Mouse (Mus musculus) heart, embryonic 11.5 days (tissue): ENCODE results near the gene Prkcd. TPM values are rescaled to one million over a fixed set of nuclear protein-coding genes. Genes with fewer than 3 reads are reported as not detected.

ENCODE experiments used
- ATAC-seq: fragments of 200-750 bp; cut with Nextera tagmentation; replicated peaks from 2 replicates; pipeline ENCODE4 v1.8.0; 2017; ENCODE audit warnings: moderate library complexity; ENCODE audit not compliant: insufficient number of reproducible peaks, low FRiP score, low TSS enrichment
- H3K27ac ChIP-seq: fragments of 300-500 bp; sonication (generic); 2 replicates; pipeline ENCODE4 v1.5.1; 2014; ENCODE audit warnings: mild to moderate bottlenecking, low read depth, low read length
- H3K27me3 ChIP-seq: fragments of 300-500 bp; sonication (generic); 2 replicates; pipeline ENCODE4 v1.6.1; 2014; ENCODE audit warnings: mild to moderate bottlenecking, low read length, mixed read lengths; ENCODE audit not compliant: control insufficient read depth, insufficient read depth
- H3K36me3 ChIP-seq: fragments of 300-500 bp; sonication (generic); 2 replicates; pipeline ENCODE4 v1.6.1; 2014; ENCODE audit warnings: mild to moderate bottlenecking, low read length, moderate library complexity, mixed read lengths; ENCODE audit not compliant: control insufficient read depth, insufficient read depth
- H3K4me1 ChIP-seq: fragments of 300-500 bp; sonication (generic); 2 replicates; pipeline ENCODE4 v1.6.1; 2014; ENCODE audit warnings: low read length; ENCODE audit not compliant: control insufficient read depth, insufficient read depth
- H3K4me2 ChIP-seq: fragments of 300-500 bp; sonication (generic); 2 replicates; pipeline ENCODE4 v1.6.1; 2014; ENCODE audit warnings: mild to moderate bottlenecking, moderate library complexity
- H3K4me3 ChIP-seq: fragments of 300-500 bp; sonication (generic); 2 replicates; pipeline ENCODE4 v1.5.1; 2014; ENCODE audit warnings: low read depth, low read length
- H3K9ac ChIP-seq: fragments of 300-500 bp; sonication (generic); 2 replicates; pipeline ENCODE4 v1.6.1; 2014; ENCODE audit warnings: mild to moderate bottlenecking, low read depth, low read length, moderate library complexity
- H3K9me3 ChIP-seq: fragments of 300-500 bp; sonication (generic); replicated peaks from 2 replicates; pipeline ENCODE4 v1.6.1; 2016; ENCODE audit warnings: low read length; ENCODE audit not compliant: control insufficient read depth
- WGBS: fragments of 180-500 bp; shearing (Covaris S2); extraction: QIAGEN DNeasy Blood & Tissue Kit; methylation state at CpG from one replicate; pipeline ENCODE4 v1.1.7; 2014; ENCODE audit not compliant: insufficient replicate concordance; 5-methylcytosine and 5-hydroxymethylcytosine counted together
- polyA plus RNA-seq: library from polyadenylated mRNA; unstranded; fragments of >200 nt; fragmentation: Nextera tagmentation; extraction: Ambion mirVana; gene quantifications from 2 replicates; pipeline ENCODE4 v1.2.1, GENCODE M21; 2014

Prkcd gene
- polyA plus RNA-seq, 1 experiment from 2014 or later, result 25.5 TPM

DNA sequence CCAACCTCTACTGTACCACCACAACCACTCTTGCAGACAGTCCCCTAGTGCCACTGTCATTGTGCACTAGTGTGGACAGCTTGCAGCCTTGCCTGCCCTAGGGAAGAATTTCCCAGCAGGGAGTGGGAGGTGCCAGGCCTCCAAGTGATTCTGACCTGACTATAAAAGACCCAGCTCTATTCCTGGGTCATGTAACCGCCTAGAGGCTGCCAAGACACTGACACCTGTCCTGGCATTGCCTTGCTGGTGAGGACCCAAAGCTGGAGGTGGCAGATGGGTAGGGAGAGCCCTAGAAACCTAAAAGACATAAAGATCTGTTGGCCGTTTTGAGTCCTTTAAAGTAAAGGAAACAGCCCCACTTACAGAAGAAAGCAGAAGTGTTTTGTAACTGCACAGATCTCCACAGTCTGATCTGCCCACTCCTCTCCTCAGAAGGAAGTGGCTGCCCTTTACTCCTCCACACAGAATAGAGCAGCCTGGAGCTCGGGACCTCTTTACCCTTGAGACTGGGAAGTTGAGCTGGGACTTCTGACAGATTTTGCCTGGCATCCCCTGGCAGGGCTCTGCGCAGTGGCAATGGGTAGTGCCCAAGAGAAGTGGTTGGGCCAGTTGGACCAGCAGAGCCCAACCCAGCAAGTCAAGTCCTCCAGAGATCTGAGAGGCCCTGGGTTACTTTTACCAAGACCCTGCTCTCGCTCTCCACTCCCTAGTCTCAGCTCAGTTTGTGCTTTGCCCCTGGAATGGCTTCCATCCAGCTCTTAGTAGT, 5.0 kb upstream of the Prkcd start:
- Histone ChIP-seq H3K4me2 (no peak overlapping the region), H3K27me3 (no peaks in the 10 kb centered on the region), H3K36me3 (no peaks in the 10 kb centered on the region), H3K4me3 (no peak overlapping the region), H3K4me1 (peaks cover 18% of the 10 kb centered on the region), H3K9me3 (no peaks in the 10 kb centered on the region), H3K9ac (no peak overlapping the region), H3K27ac (no peak overlapping the region)
- no peak for ATAC-seq
- WGBS, result 65% methylated on average over 5 of the region's 5 CpGs

DNA sequence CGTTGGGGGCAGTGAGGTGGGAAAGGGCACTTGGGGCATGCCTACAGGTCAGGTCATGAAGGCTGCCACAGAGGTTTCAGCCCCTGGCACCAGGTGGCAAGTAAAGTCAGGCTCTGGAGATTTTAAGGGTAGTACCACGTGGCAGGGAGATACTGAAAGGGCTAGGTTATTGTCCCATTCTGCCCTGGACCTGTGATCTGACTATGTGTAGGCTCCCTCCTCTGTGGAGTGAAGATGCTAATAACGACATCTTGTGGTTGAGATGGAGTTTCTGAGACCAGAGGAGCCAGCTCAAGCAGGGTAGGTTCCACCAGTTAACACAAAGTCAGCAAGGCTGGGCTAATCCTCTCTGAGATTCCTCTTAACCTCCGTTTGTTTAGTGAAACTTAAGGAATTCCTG, 3.8 kb upstream of the Prkcd start:
- Histone ChIP-seq H3K4me1 (peaks cover 13% of the 10 kb centered on the region), H3K4me2 (no peak overlapping the region), H3K36me3 (no peaks in the 10 kb centered on the region), H3K9ac (no peak overlapping the region), H3K4me3 (no peak overlapping the region), H3K9me3 (no peaks in the 10 kb centered on the region), H3K27ac (no peak overlapping the region), H3K27me3 (no peaks in the 10 kb centered on the region)
- 42% methylated on average over 4 of the region's 4 CpGs for WGBS
- ATAC-seq, result no peak

DNA sequence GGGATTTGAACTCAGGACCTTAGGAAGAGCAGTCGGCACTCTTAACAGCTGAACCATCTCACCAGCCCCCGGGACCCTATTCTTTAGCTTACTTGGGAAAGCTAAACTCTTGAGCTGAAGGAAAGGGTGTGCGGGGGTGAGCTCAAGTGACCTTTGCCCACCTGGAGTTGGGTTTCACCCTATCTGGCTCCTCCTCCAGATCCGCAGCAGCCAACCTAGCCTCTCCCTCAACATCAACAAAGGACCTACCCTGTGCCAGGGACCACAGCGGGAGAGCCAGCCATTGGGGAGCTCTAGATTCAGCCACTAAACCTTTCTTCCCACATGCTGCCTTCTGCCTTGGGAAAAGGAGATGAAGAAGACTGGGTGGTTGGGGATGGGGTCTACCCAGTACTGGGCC, 2.2 kb upstream of the Prkcd start:
- no peak for ATAC-seq

DNA sequence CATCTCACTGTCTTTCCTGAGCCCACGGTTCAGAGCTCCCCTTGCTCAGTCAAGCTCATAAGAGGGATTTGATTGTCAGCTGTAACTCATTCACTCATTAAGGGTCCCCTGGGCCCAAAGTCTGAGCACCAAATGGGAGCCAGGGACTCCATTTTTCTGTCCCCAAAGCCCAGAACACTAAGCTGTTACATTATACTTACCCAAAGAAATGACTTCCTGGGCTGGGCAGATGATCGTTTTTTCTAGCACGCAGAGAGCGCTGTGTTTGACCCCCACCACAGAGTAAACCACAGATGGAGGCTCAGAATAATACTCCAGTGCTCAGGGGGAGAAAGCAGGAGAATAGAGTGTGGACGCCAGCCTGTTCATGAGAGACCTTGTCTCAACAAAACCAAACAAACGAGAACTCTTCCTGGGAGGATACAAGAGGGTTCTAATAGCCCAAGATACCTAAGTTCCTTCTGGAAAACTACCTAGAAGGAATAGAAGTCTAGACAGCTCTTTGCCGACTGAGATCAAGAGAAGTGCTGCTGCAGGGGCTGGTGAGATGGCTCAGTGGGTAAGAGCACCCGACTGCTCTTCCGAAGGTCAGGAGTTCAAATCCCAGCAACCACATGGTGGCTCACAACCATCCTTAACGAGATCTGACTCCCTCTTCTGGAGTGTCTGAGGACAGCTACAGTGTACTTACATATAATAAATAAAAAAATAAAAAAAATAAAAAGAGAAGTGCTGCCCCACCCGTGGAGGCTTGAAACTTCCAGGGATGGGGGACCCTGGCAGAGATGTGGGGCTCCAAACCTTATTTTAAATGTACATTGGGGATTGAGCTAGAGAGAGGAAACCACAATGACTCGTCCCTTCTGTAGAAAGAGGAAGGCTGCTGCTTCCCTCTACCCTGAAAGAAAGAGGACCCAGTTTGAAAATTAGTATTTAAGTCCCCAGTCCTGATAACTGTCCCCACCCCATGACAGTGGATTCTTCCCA, 1.0 kb upstream of the Prkcd start:
- ATAC-seq, result no peak
- Histone ChIP-seq H3K9me3 (no peaks in the 10 kb centered on the region), H3K27me3 (no peaks in the 10 kb centered on the region), H3K4me1 (peaks cover 17% of the 10 kb centered on the region), H3K4me3 (peak overlapping the region; percentile 76), H3K36me3 (no peaks in the 10 kb centered on the region), H3K9ac (peak overlapping the region; percentile 78), H3K27ac (no peak overlapping the region), H3K4me2 (peak overlapping the region; percentile 87)
- 59% methylated on average over 11 of the region's 12 CpGs for WGBS

More for the DNA sequence above, 2.2 kb upstream of the Prkcd start:
- no peak overlapping the region for H3K4me2 ChIP-seq
- no peaks in the 10 kb centered on the region for H3K27me3 ChIP-seq
- no peak overlapping the region for H3K27ac ChIP-seq
- no peak overlapping the region for H3K9ac ChIP-seq
- no peaks in the 10 kb centered on the region for H3K36me3 ChIP-seq
- no peaks in the 10 kb centered on the region for H3K9me3 ChIP-seq
- H3K4me3 ChIP-seq, result no peak overlapping the region
- H3K4me1 ChIP-seq, result peaks cover 19% of the 10 kb centered on the region
- whole genome bisulfite sequencing, result 77% methylated on average over 5 of the region's 5 CpGs

DNA sequence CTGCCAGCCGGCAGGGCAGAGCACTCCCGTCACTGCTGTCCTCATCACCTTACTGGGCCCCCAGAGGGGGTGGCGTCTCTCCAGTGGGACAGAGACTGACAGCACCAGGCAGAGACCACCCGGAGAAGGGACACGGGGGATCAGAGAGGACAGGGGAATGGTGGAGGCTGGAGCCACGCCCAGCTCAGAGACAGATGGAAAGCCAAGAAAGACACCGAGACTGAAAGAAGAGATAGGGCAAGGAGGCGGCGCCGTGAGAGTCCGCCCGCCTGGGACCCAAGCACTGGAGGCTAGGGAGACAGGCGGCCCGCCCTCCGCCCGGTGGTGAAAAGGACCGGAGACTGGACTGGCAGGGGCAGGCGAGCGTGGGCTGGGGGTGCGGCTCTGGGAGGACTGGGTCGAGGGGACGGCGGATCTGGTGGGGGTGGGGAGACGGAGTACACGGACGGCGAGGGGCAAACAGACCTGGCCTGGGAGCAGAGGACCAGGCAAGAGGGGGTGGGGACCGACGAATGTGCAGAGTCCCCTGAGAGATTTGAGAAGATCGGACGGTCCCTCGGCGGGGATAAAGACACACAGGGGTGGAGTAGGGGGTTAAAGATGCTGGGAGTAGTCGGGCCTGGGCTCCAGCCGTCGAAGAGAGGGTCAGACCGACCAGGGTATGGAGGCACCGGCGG, 741 bp downstream of the Prkcd start:
- no peaks in the 10 kb centered on the region for H3K27me3 ChIP-seq
- no peak overlapping the region; the same call in 1 of the 2 replicates for H3K27ac ChIP-seq
- peak; percentile 65 for ATAC-seq
- peak overlapping the region; percentile 87 for H3K4me2 ChIP-seq
- WGBS, result under 1% methylated on average over 39 of the region's 39 CpGs
- H3K4me1 ChIP-seq, result peaks cover 18% of the 10 kb centered on the region
- H3K9me3 ChIP-seq, result no peaks in the 10 kb centered on the region
- H3K36me3 ChIP-seq, result no peaks in the 10 kb centered on the region
- H3K9ac ChIP-seq, result peak overlapping the region; percentile 78
- peak overlapping the region; percentile 76 for H3K4me3 ChIP-seq

DNA sequence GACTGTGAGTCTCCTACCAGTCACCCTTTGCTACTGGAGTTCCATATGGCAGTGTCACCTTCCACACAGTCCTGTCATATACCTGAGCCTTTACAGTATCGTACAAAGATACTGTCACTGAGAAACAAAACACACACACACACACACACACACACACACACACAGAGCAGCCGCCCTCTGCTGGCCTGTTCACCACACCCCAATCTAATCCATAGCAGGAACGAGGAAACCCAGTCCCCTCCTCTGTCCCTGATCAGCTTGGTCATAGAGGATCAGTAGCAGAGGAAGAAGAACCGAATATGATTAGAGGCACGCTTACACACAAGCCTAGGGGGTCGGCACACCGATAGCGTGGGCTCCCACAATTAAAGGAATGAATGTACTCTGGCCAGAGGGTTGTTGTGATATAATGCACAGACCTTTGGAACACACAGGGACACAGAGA, 1.7 kb downstream of the Prkcd start:
- no peak for ATAC-seq
- WGBS, result 57% methylated on average over 8 of the region's 8 CpGs

DNA sequence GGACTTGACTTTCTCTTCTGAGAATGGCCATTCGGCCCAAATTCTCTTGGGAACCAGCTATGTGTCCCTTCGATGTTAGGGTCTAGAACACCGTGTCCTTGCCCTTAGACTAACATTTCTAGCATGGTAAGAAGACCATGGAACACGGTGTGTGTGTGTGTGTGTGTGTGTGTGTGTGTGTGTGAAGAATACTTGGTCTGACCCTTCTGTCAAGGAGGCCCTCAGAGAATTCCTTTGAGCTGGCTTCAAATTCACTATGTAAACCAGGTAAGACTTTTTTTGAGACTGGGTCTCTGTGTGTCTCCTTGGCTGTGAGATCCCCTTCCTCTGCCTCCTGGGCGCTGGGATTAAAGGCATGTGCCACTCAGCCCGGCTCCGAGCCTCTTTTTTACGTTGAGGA, 3.5 kb downstream of the Prkcd start:
- H3K9me3 ChIP-seq, result no peaks in the 10 kb centered on the region
- WGBS, result 88% methylated on average over 8 of the region's 8 CpGs
- H3K4me3 ChIP-seq, result no peak overlapping the region
- H3K4me2 ChIP-seq, result no peak overlapping the region
- no peaks in the 10 kb centered on the region for H3K27me3 ChIP-seq
- H3K4me1 ChIP-seq, result peaks cover 22% of the 10 kb centered on the region
- ATAC-seq, result no peak
- no peak overlapping the region for H3K27ac ChIP-seq
- no peaks in the 10 kb centered on the region for H3K36me3 ChIP-seq
- no peak overlapping the region for H3K9ac ChIP-seq

More for the DNA sequence above, 1.7 kb downstream of the Prkcd start:
- no peaks in the 10 kb centered on the region for H3K36me3 ChIP-seq
- H3K9me3 ChIP-seq, result no peaks in the 10 kb centered on the region
- no peak overlapping the region for H3K27ac ChIP-seq
- peaks cover 22% of the 10 kb centered on the region for H3K4me1 ChIP-seq
- H3K27me3 ChIP-seq, result no peaks in the 10 kb centered on the region
- peak overlapping the region; percentile 87 for H3K4me2 ChIP-seq
- H3K9ac ChIP-seq, result no peak overlapping the region
- 0 out of 2 replicates have a peak overlapping the region, but pooled peaks have one; percentile 76 for H3K4me3 ChIP-seq

DNA sequence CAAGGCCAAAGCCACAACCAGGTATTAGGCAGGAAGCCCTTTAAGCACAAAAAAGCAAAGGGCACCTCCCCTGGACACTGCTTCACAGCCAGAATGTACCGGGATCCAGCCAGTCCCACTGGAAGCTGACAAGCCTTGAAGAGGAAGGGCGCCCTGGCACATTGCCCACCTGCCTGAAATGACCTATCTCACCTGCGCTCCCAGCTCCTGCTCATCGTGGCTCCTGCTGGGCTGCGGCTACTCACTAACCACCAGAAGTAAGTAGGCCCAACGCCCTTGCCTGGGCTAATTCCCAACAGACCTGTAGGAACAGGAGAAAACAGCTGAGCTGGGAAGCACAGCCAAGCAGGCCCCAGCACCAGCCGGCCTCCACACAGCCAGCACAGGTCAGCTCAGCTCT, 3.9 kb downstream of the Prkcd start:
- Histone ChIP-seq H3K4me1 (peaks cover 22% of the 10 kb centered on the region), H3K36me3 (no peaks in the 10 kb centered on the region), H3K27ac (no peak overlapping the region), H3K9ac (no peak overlapping the region), H3K4me3 (no peak overlapping the region), H3K9me3 (no peaks in the 10 kb centered on the region), H3K4me2 (no peak overlapping the region), H3K27me3 (no peaks in the 10 kb centered on the region)
- 80% methylated on average over 7 of the region's 7 CpGs for WGBS
- ATAC-seq, result no peak
